Mouse (Mus musculus) 416B (cell line): ENCODE data around the gene Elp4.
A peak's percentile ranks its signal among the peaks of the same experiment; 100 is the strongest.

Source experiments
- DNase-seq: peaks from one replicate; pipeline ENCODE4 v3.0.0; 2011; ENCODE audit warnings: low read depth

Gene Elp4

GRCm38 (mm10) chr2:105805210-105805609 is 99.2 kb downstream of the Elp4 start:
- DNase-seq: no peak

GRCm38 (mm10) chr2:105804506-105804905 is 99.9 kb downstream of the Elp4 start:
- DNase-seq: no peak

- DNase-seq: no peak
These were observed 100.9 kb downstream of the Elp4 start for GRCm38 (mm10) chr2:105803427-105803826.

GRCm38 (mm10) chr2:105802902-105803301 is 101.5 kb downstream of the Elp4 start:
- no peak for DNase-seq

- no peak for DNase-seq
These were observed 102.8 kb downstream of the Elp4 start for GRCm38 (mm10) chr2:105801536-105801935.

GRCm38 (mm10) chr2:105800694-105801093 is 103.7 kb downstream of the Elp4 start:
- no peak for DNase-seq

- peak; percentile 36 for DNase-seq
These were observed 104.5 kb downstream of the Elp4 start for GRCm38 (mm10) chr2:105799840-105800239.

- DNase-seq: no peak
These were observed 106.5 kb downstream of the Elp4 start for GRCm38 (mm10) chr2:105797842-105798241.

- no peak for DNase-seq
These were observed 108.3 kb downstream of the Elp4 start for GRCm38 (mm10) chr2:105796101-105796500.

- no peak for DNase-seq
These were observed 111.8 kb downstream of the Elp4 start for GRCm38 (mm10) chr2:105792339-105793120.

- DNase-seq: no peak
These were observed 114.4 kb downstream of the Elp4 start for GRCm38 (mm10) chr2:105789936-105790335.

GRCm38 (mm10) chr2:105787726-105788125 is 116.6 kb downstream of the Elp4 start:
- no peak for DNase-seq

GRCm38 (mm10) chr2:105786986-105787385 is 117.4 kb downstream of the Elp4 start:
- peak; percentile 12 for DNase-seq

GRCm38 (mm10) chr2:105782885-105783284 is 121.5 kb downstream of the Elp4 start:
- no peak for DNase-seq

GRCm38 (mm10) chr2:105780739-105781138 is 123.6 kb downstream of the Elp4 start:
- DNase-seq: no peak

- DNase-seq: no peak
These were observed 125.0 kb downstream of the Elp4 start for GRCm38 (mm10) chr2:105779320-105779891.

GRCm38 (mm10) chr2:105771314-105771713 is 133.1 kb downstream of the Elp4 start:
- no peak for DNase-seq

GRCm38 (mm10) chr2:105769747-105770328 is 134.5 kb downstream of the Elp4 start:
- no peak for DNase-seq

GRCm38 (mm10) chr2:105753512-105753911 is 150.9 kb downstream of the Elp4 start:
- DNase-seq: no peak

- DNase-seq: no peak
These were observed 155.3 kb downstream of the Elp4 start for GRCm38 (mm10) chr2:105749111-105749510.

GRCm38 (mm10) chr2:105746896-105747295 is 157.5 kb downstream of the Elp4 start:
- no peak for DNase-seq

- DNase-seq: no peak
These were observed 168.2 kb downstream of the Elp4 start for GRCm38 (mm10) chr2:105736166-105736565.

GRCm38 (mm10) chr2:105730704-105731103 is 173.7 kb downstream of the Elp4 start:
- DNase-seq: no peak
